Mouse (Mus musculus) heart, embryonic 15.5 days (tissue): ENCODE results near the gene Aasdh. TPM values are rescaled to one million over a fixed set of nuclear protein-coding genes. Genes with fewer than 3 reads are reported as not detected.

ENCODE experiments used
- ATAC-seq: fragments of 200-750 bp; cut with Nextera tagmentation; replicated peaks from 2 replicates; pipeline ENCODE4 v1.8.0; 2017; ENCODE audit warnings: low read depth, moderate TSS enrichment; ENCODE audit not compliant: insufficient number of reproducible peaks, insufficient read depth, low FRiP score
- H3K27ac ChIP-seq: fragments of 300-500 bp; sonication (generic); 2 replicates; pipeline ENCODE4 v1.5.1; 2015; ENCODE audit warnings: mild to moderate bottlenecking, inconsistent platforms
- H3K27me3 ChIP-seq: fragments of 300-500 bp; sonication (generic); 2 replicates; pipeline ENCODE4 v1.6.1; 2015; ENCODE audit warnings: inconsistent platforms
- H3K36me3 ChIP-seq: fragments of 300-500 bp; sonication (generic); 2 replicates; pipeline ENCODE4 v1.6.1; 2015; ENCODE audit warnings: mild to moderate bottlenecking, inconsistent platforms
- H3K4me1 ChIP-seq: fragments of 300-500 bp; sonication (generic); replicated peaks from 2 replicates; pipeline ENCODE4 v1.6.1; 2015; ENCODE audit warnings: inconsistent platforms
- H3K4me2 ChIP-seq: fragments of 300-500 bp; sonication (generic); 2 replicates; pipeline ENCODE4 v1.6.1; 2015; ENCODE audit warnings: inconsistent platforms, mild to moderate bottlenecking, moderate library complexity
- H3K4me3 ChIP-seq: fragments of 300-500 bp; sonication (generic); 2 replicates; pipeline ENCODE4 v1.5.1; 2015; ENCODE audit warnings: mild to moderate bottlenecking, inconsistent platforms
- H3K9ac ChIP-seq: fragments of 300-500 bp; sonication (generic); 2 replicates; pipeline ENCODE4 v1.6.1; 2015; ENCODE audit warnings: mild to moderate bottlenecking, inconsistent platforms
- H3K9me3 ChIP-seq: fragments of 300-500 bp; sonication (generic); replicated peaks from 2 replicates; pipeline ENCODE4 v1.6.1; 2016; ENCODE audit warnings: inconsistent platforms
- WGBS: fragments of 180-500 bp; shearing (Covaris S2); methylation state at CpG from one replicate; pipeline ENCODE4 v1.1.7; 2015; ENCODE audit warnings: mixed read lengths; 5-methylcytosine and 5-hydroxymethylcytosine counted together
- polyA plus RNA-seq: library from polyadenylated mRNA; unstranded; fragments of >200 nt; fragmentation: Nextera tagmentation; extraction: Ambion mirVana; gene quantifications from 2 replicates; pipeline ENCODE4 v1.2.1, GENCODE M21; 2015

The Aasdh gene
- polyA plus RNA-seq, result 13.9 and 14.1 TPM in 2 replicates

GRCm38 (mm10) chr5:76905405-76906154, at the start of gene Aasdh:
Aasdh (minus strand) TSS chr5:76905514.
- WGBS, result under 1% methylated on average over 47 of the region's 47 CpGs
- no peaks in the 10 kb centered on the region for H3K27me3 ChIP-seq
- peak; percentile 94 for ATAC-seq

GRCm38 (mm10) chr5:76954271-76954900, 49.1 kb upstream of the Aasdh start:
- H3K9ac ChIP-seq, result no peak overlapping the region
- ATAC-seq, result no peak
- no peaks in the 10 kb centered on the region for H3K9me3 ChIP-seq
- no peak overlapping the region for H3K4me3 ChIP-seq
- H3K4me1 ChIP-seq, result peaks cover 31% of the 10 kb centered on the region
- H3K27me3 ChIP-seq, result no peaks in the 10 kb centered on the region
- WGBS, result 73% methylated on average over 6 of the region's 6 CpGs
- peaks cover 33% of the 10 kb centered on the region for H3K36me3 ChIP-seq
- H3K4me2 ChIP-seq, result no peak overlapping the region
- 0 out of 2 replicates have a peak overlapping the region, but pooled peaks have one; percentile 3 for H3K27ac ChIP-seq

More at GRCm38 (mm10) chr5:76905405-76906154, at the start of gene Aasdh:
- peak within 1 kb of the TSS; percentile 82 for H3K9ac ChIP-seq
- peak within 1 kb of the TSS; percentile 72 for H3K4me3 ChIP-seq
- H3K36me3 ChIP-seq, result no peaks in the 10 kb centered on the region
- H3K4me1 ChIP-seq, result peaks cover 10% of the 10 kb centered on the region; the same call in 1 of the 2 replicates
- H3K27ac ChIP-seq, result peak within 1 kb of the TSS; percentile 93
- H3K4me2 ChIP-seq, result peak within 1 kb of the TSS; percentile 79
- H3K9me3 ChIP-seq, result no peaks in the 10 kb centered on the region

- Histone ChIP-seq H3K9me3 (no peaks in the 10 kb centered on the region), H3K9ac (no peak overlapping the region), H3K4me1 (peaks cover 33% of the 10 kb centered on the region), H3K4me3 (no peak overlapping the region), H3K27me3 (no peaks in the 10 kb centered on the region), H3K27ac (no peak overlapping the region), H3K4me2 (no peak overlapping the region), H3K36me3 (peaks cover 28% of the 10 kb centered on the region)
- no peak for ATAC-seq
- WGBS, result 67% methylated on average over 3 of the region's 3 CpGs
Measured at GRCm38 (mm10) chr5:76953794-76954193, 48.5 kb upstream of the Aasdh start.

GRCm38 (mm10) chr5:76952112-76953040, 47.1 kb upstream of the Aasdh start:
- ATAC-seq, result no peak
- Histone ChIP-seq H3K9ac (peak overlapping the region; percentile 84), H3K27me3 (no peaks in the 10 kb centered on the region), H3K4me3 (peak overlapping the region; percentile 93), H3K4me2 (peak overlapping the region; percentile 93), H3K36me3 (peaks cover 14% of the 10 kb centered on the region), H3K9me3 (no peaks in the 10 kb centered on the region), H3K27ac (peak overlapping the region; percentile 95), H3K4me1 (peaks cover 43% of the 10 kb centered on the region)
- 11% methylated on average over 7 of the region's 7 CpGs for WGBS

- H3K36me3 ChIP-seq, result peaks cover 4% of the 10 kb centered on the region
- under 1% methylated on average over 81 of the region's 81 CpGs for WGBS
- H3K9me3 ChIP-seq, result no peaks in the 10 kb centered on the region
- ATAC-seq, result peak; percentile 97
- H3K4me3 ChIP-seq, result peak within 1 kb of the TSS; percentile 93
- peak within 1 kb of the TSS; percentile 93 for H3K4me2 ChIP-seq
- H3K4me1 ChIP-seq, result peaks cover 53% of the 10 kb centered on the region
- H3K9ac ChIP-seq, result peak within 1 kb of the TSS; percentile 84
- H3K27ac ChIP-seq, result peak within 1 kb of the TSS; percentile 95
- H3K27me3 ChIP-seq, result no peaks in the 10 kb centered on the region
Measured at GRCm38 (mm10) chr5:76951106-76952027, 46.1 kb upstream of the Aasdh start, which contains the start of the genes Paics and Ppat. Paics (plus strand) TSS chr5:76951307. Ppat (minus strand) TSS chr5:76951578.

- H3K36me3 ChIP-seq, result no peaks in the 10 kb centered on the region
- no peak for ATAC-seq
- H3K9me3 ChIP-seq, result no peaks in the 10 kb centered on the region
- WGBS, result under 1% methylated on average over 24 of the region's 24 CpGs
- peaks cover 61% of the 10 kb centered on the region for H3K4me1 ChIP-seq
- peak overlapping the region; percentile 59 for H3K9ac ChIP-seq
- H3K4me3 ChIP-seq, result peak overlapping the region; percentile 93
- peak overlapping the region; percentile 95 for H3K27ac ChIP-seq
- H3K4me2 ChIP-seq, result peak overlapping the region; percentile 93
- no peaks in the 10 kb centered on the region for H3K27me3 ChIP-seq
Measured at GRCm38 (mm10) chr5:76950343-76951105, 45.2 kb upstream of the Aasdh start.

GRCm38 (mm10) chr5:76947758-76948157, 42.4 kb upstream of the Aasdh start:
- peaks cover 46% of the 10 kb centered on the region for H3K4me1 ChIP-seq
- H3K27me3 ChIP-seq, result no peaks in the 10 kb centered on the region
- H3K9me3 ChIP-seq, result no peaks in the 10 kb centered on the region
- no peak for ATAC-seq
- 68% methylated on average over 4 of the region's 4 CpGs for WGBS
- H3K9ac ChIP-seq, result no peak overlapping the region
- H3K4me3 ChIP-seq, result no peak overlapping the region; the same call in 1 of the 2 replicates
- H3K27ac ChIP-seq, result peak overlapping the region; percentile 48
- no peaks in the 10 kb centered on the region for H3K36me3 ChIP-seq
- H3K4me2 ChIP-seq, result peak overlapping the region; percentile 23

GRCm38 (mm10) chr5:76947142-76947541, 41.8 kb upstream of the Aasdh start:
- Histone ChIP-seq H3K9me3 (no peaks in the 10 kb centered on the region), H3K4me3 (no peak overlapping the region), H3K9ac (no peak overlapping the region), H3K36me3 (no peaks in the 10 kb centered on the region), H3K27ac (peak overlapping the region; percentile 48), H3K4me2 (no peak overlapping the region), H3K27me3 (no peaks in the 10 kb centered on the region), H3K4me1 (peaks cover 40% of the 10 kb centered on the region)
- ATAC-seq, result no peak
- WGBS, result 47% methylated on average over 4 of the region's 4 CpGs

GRCm38 (mm10) chr5:76945678-76946033, 40.3 kb upstream of the Aasdh start:
- Histone ChIP-seq H3K27ac (no peak overlapping the region), H3K4me2 (no peak overlapping the region), H3K4me1 (peaks cover 39% of the 10 kb centered on the region), H3K4me3 (no peak overlapping the region), H3K27me3 (no peaks in the 10 kb centered on the region), H3K9ac (no peak overlapping the region), H3K36me3 (peaks cover 1% of the 10 kb centered on the region), H3K9me3 (no peaks in the 10 kb centered on the region)
- ATAC-seq, result no peak
- WGBS, result 83% methylated on average over 2 of the region's 2 CpGs
